Mouse (Mus musculus) embryo, embryonic 11.5 days (tissue): ENCODE results near the gene Cabcoco1.

Experiments used
- DNase-seq: peaks from one replicate; pipeline ENCODE4 v3.0.0-alpha.2; 2012; ENCODE audit warnings: low read depth, low spot score

The Cabcoco1 gene

GRCm38 (mm10) chr10:68507741-68508140 is 34.0 kb downstream of the Cabcoco1 start:
- DNase-seq: no peak

- no peak for DNase-seq
These were observed 35.5 kb downstream of the Cabcoco1 start for GRCm38 (mm10) chr10:68506242-68506641.

- DNase-seq: no peak
These were observed 37.0 kb downstream of the Cabcoco1 start for GRCm38 (mm10) chr10:68504586-68505152.

GRCm38 (mm10) chr10:68501067-68501466 is 40.6 kb downstream of the Cabcoco1 start:
- no peak for DNase-seq

DNA sequence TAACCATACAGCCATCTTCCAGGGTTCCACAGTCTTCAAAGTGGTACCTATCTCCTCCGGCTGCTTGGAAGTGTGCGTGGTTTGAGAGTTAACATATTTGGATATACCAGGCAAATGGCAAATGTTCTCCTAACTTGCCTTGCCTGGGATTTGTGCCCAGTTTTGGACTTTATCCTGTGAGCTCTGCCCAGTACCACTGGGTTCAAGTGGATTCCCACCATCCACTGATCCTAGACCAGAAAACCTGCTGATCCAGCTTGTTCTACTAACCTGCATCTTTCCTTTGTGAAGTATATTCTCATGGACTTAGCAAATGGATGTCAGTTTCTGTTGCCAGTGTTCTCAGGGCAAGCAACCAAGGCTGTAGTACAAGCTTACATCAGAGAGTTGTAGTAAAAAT is 46.5 kb downstream of the Cabcoco1 start:
- no peak for DNase-seq

GRCm38 (mm10) chr10:68491557-68491956 is 50.1 kb downstream of the Cabcoco1 start:
- no peak for DNase-seq

DNA sequence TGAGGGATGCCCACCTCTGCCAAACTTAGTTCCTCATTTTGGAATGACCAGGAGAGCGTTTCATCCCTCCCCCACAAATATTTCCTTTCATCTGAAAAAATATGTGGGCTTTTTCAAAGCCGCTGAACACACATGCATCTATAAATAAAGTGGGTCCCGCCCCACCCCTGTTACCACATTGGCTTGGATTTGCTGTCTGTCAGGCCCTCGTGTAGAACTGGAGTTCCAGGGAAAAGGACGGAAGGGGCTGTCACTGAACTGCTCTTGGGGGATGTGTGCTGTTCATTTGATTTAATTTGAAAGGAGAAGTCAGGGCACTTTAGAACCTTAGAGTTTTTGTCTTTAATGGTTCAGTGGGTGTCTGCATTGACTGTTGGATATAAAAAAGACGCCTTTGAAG is 50.9 kb downstream of the Cabcoco1 start:
- no peak for DNase-seq

DNA sequence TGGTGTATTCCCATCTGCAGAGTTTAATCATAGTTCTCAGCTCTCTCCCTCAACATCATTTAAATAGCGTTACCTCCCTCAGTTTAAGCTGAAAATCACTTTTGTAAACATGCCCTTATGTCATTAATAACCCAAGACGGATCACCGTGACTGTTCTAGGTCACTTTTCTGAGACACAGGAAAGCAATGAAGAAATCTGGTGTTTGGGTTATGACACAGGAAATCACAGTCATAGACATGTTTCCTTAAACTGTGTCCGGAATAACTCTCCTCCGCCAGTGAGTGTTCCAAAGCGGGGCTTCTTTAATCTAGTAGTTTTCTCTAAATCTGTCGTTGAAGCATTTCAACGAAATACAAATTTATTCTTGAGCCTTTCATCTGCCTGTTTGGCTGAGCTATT is 68.9 kb downstream of the Cabcoco1 start:
- DNase-seq: no peak

DNA sequence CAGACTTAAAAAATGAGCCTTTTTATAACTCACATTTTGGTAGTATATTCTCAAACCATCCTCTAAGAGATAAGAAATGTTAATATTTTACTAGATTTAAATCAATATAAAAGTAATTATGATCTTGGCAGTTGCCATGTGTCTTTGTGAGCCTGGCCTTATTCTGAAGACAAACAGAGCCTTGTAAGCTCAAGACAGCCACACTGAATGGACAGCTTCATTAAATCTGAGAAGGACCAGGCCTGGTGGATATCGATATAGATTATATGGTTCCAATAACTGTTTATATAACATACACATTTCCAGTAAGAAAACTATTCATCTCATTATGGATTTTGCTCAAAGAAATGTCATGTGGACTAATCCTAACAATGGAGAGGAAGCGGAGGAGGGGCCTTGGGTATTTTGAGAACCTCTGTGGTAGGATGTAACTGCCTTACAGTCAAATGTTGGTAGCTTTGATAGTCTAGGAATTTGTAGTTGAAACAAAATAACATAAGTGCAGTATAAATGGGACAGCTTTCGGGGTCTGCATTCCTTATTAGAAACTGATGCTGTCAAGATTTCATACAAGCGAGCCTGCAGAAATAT is 75.9 kb downstream of the Cabcoco1 start:
- no peak for DNase-seq

- DNase-seq: peak; percentile 57
These were observed 76.8 kb downstream of the Cabcoco1 start for GRCm38 (mm10) chr10:68464943-68465342.

GRCm38 (mm10) chr10:68459784-68460183 is 81.9 kb downstream of the Cabcoco1 start:
- DNase-seq: no peak

- no peak for DNase-seq
These were observed 84.7 kb downstream of the Cabcoco1 start for GRCm38 (mm10) chr10:68457019-68457418.

DNA sequence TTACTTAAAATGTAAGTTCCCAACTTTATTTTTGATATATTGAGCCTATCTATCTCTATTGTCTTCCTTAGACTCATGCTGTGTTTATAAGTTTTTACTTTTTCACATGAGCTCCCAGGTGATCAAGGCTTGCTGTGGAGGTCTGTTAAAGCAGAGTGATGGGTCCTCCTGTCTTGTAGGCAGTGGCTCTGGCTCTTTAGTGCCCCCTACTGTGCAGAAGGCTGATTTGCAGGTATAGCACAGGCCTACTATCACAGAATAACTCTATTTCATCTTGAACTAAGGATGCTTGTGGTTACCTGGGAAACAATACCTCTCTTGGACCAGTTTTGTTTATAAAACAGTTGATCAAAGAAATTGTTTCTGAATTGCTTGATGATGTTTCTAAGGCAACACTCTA is 87.2 kb downstream of the Cabcoco1 start:
- no peak for DNase-seq

DNA sequence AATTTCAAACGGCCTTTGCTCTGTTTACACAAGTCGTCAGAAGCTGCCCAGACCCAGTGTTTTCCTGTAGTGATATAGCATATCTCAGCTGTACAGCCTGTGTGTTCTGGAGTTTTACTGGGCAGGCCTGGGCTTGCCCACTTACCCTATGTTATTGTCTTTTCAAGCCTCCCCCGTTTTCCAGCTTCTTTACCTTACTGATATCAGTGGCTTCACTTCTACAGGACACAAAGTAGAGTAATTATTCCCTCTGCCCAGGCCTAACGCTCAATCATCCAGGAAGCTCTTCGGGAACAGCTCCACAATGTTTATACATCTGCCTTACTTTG is 94.9 kb downstream of the Cabcoco1 start:
- no peak for DNase-seq

- no peak for DNase-seq
These were observed 95.6 kb downstream of the Cabcoco1 start for GRCm38 (mm10) chr10:68445876-68446796.

- DNase-seq: no peak
These were observed 96.4 kb downstream of the Cabcoco1 start for GRCm38 (mm10) chr10:68445244-68445811.

DNA sequence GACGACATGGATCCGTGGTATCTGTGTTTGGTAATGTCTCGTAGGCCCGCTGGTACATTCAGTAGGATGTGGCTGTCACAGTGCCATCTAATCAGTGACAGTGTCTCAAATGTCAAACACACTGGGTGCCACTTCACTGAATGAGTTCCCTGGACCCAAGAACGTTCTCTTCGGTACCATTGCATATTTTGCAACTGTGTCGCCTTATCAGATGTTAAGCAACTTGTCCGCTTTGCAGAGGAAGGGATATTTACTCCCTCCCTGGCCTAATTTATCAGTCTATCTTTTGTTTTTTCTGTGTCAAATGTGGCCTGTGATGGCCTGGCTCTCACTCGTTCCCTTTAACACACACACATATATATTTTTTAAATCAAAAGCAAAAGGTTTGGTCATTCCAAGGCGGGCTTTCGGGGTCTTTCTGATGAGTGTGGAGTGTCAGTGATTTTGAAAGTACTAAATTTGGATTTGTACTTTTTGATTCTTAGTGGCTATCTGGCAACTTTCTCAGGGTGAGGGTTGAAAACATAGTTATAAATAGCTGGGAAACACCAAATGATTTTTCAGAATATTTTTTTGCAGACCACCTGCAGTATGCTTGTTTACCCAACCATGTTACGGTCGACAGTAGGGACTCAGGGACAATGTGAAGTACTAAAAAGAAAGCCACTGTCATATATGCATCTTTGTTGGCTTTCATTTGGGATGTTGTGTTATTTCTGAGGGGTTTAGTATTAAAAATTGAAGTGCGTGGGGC is 97.2 kb downstream of the Cabcoco1 start:
- no peak for DNase-seq

DNA sequence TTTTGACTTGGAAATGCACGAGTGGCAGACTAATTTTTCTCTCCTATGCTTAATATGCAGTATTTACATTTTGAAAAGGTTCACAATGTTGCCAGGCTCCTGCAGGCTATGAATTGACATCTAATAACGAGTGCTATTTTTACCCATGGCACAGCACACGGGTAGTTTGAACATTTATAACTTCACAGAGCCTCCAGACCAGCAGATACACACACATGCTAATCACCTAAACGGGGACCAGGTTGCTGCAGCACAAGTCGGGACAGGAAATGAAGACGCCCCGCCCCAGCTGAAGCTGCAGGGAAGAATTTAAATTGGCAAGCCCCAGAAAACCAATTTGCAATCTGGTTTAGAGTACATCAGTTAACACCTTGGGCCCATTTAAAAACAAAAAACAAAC is 98.6 kb downstream of the Cabcoco1 start:
- no peak for DNase-seq

- no peak for DNase-seq
These were observed 99.0 kb downstream of the Cabcoco1 start for GRCm38 (mm10) chr10:68442713-68443112.

GRCm38 (mm10) chr10:68441931-68442662 is 99.6 kb downstream of the Cabcoco1 start:
- no peak for DNase-seq

- DNase-seq: no peak
These were observed 101.2 kb downstream of the Cabcoco1 start for GRCm38 (mm10) chr10:68440515-68440914.
